Mouse (Mus musculus) natural killer cell, adult 2 months (primary cell): Measurements from ENCODE around the gene Mpnd.
A peak's percentile ranks its signal among the peaks of the same experiment; 100 is the strongest.

Experiments
- DNase-seq, 2 experiments: peaks; one replicate each; pipeline ENCODE4 v3.0.0; 2022; ENCODE audit warnings: low spot score in 2 of 2

Mpnd gene

GRCm38 (mm10) chr17:56005415-56006061, at the start of gene Mpnd, which contains the start of gene Stap2:
TSS of gene Mpnd (plus strand) at chr17:56005711.
TSS of gene Stap2 (minus strand) at chr17:56005584.
- no peak for DNase-seq

DNA sequence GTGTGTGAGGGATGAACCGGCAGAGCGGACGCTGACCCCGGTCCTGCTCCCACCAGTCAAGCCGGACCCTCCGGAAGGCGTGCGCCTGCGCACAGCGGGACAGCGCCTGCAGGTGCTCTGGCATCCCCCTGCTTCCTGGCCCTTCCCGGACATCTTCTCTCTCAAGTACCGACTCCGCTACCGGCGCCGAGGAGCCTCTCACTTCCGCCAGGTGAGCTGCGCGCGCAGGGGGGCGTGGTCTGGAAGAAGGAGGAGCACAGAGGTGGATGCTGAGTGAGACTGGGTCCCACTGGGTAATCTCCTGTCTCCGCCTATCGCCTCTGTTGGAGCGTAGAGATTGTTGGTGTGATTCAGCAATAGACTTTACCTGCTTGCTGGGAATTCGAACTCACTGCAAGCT, 49.4 kb upstream of the Mpnd start:
- no peak for DNase-seq

DNA sequence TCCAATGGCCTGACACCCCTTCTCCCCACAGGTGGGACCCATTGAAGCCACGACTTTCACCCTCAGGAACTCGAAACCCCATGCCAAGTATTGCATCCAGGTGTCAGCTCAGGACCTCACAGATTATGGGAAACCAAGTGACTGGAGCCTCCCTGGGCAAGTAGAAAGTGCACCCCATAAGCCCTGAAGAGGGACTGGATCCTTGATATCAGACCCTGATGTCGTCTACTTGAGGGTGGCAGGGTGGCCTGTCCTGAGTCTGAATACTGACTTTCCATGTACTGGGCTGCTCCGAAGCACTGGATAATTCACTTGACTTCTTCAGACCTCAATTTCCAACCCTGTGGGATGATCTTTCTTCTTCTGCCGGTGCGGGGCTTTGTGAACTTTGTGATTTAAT, 48.9 kb upstream of the Mpnd start:
- DNase-seq: no peak

DNA sequence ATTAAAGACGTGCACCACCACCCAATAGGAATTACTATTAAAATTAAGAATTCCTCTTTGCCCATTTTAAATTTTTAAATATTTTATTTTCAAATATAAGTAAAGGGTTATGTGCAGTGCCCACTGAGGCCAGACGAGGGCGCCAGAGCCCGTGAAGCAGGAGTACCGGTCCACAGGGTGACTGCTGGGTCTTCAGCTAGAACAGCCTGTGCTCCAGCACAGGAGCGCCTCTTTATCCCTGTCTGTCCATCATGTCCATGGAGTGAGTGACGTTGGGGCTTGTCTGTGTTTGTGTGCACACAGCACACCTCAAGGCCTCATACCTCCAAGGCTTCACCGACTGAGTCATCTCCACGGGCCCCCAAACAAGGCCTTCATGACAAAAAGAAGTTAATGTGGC, 48.3 kb upstream of the Mpnd start:
- DNase-seq: peak; percentile 56 to 72

GRCm38 (mm10) chr17:55957726-55958583, 47.6 kb upstream of the Mpnd start:
- no peak for DNase-seq

GRCm38 (mm10) chr17:55958584-55958886, 47.0 kb upstream of the Mpnd start:
- DNase-seq: peak in 1 of 2 experiments; percentile 19

GRCm38 (mm10) chr17:55958918-55959728, 46.4 kb upstream of the Mpnd start, which contains the start of gene Yju2:
TSS of gene Yju2 (plus strand) at chr17:55959099.
- peak; percentile 92 for DNase-seq

GRCm38 (mm10) chr17:55959946-55960740, 45.4 kb upstream of the Mpnd start:
- DNase-seq: no peak

DNA sequence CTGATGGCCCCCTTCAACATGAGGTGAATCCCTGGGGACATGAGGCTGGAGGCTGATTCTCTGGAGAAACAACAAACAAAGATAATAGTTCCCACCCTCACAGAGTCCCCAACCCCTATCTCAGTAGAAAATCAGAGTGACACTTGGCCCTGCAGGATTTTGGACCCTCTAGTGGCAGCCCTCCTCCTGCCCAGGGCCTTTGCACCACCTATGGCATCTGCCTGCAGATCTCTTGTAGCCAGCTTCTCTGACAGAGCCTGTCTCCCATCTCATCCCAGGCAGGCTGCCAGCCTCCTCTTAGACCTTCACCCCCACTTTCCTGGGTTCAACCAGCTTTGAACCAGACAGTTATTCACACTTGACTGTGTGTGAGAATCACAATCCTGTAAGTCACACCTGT, 44.7 kb upstream of the Mpnd start:
- DNase-seq: no peak

- DNase-seq: no peak
Observed at GRCm38 (mm10) chr17:55961631-55962030, 43.9 kb upstream of the Mpnd start.

GRCm38 (mm10) chr17:55963171-55963570, 42.3 kb upstream of the Mpnd start:
- no peak for DNase-seq

- no peak for DNase-seq
Observed at GRCm38 (mm10) chr17:55964496-55964895, 41.0 kb upstream of the Mpnd start.

DNA sequence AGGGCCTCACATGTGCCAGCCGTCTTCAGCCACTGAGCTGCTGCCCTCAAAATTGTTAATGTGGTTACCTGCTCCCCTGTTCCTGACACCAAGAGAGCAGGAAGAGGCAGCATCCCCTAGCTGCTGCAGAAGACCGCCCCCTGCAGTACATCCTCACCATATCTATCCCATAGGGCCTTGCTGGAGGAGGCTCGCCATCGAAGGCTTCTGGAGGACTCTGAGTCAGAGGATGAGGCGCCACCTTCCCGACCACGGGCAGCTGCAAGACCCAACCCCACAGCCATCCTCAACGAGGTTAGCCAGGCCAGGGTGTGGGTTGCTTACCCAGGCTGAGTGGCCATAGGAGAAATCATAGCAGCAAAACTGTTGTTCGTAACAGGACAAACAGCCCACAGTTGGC, 40.5 kb upstream of the Mpnd start:
- no peak for DNase-seq

GRCm38 (mm10) chr17:55967186-55967585, 38.3 kb upstream of the Mpnd start:
- DNase-seq: no peak

GRCm38 (mm10) chr17:55968210-55968609, 37.3 kb upstream of the Mpnd start:
- DNase-seq: no peak

GRCm38 (mm10) chr17:55969560-55969959, 36.0 kb upstream of the Mpnd start:
- DNase-seq: no peak

GRCm38 (mm10) chr17:55969966-55970891, 35.3 kb upstream of the Mpnd start, which contains the start of gene Shd:
TSS of gene Shd (plus strand) at chr17:55970467.
- DNase-seq: no peak

DNA sequence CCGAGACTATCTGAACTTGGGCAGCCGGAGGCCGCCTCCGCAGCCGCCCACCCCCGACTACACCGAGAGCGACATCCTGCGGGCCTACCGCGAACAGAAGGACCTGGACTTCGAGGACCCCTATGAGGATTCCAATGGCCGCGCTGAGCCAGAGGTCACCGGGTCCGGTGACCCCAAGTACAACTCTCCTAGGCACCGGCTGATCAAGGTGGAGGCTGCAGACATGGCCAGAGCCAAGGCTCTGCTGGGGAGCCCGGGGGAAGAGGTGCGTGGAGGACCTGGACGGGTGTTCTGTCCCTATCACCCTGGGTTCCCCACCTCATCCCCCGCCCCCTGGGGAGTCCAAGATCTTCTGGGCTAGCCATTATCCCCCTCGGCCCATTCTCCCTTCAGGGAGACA, 34.1 kb upstream of the Mpnd start:
- DNase-seq: no peak

- peak; percentile 49 to 71 for DNase-seq
Observed at GRCm38 (mm10) chr17:55976255-55976862, 29.2 kb upstream of the Mpnd start.

- no peak for DNase-seq
Observed at GRCm38 (mm10) chr17:55977301-55977700, 28.2 kb upstream of the Mpnd start.
